Mouse (Mus musculus): ENCODE data around the gene Klhl21.

Gene Klhl21

DNA sequence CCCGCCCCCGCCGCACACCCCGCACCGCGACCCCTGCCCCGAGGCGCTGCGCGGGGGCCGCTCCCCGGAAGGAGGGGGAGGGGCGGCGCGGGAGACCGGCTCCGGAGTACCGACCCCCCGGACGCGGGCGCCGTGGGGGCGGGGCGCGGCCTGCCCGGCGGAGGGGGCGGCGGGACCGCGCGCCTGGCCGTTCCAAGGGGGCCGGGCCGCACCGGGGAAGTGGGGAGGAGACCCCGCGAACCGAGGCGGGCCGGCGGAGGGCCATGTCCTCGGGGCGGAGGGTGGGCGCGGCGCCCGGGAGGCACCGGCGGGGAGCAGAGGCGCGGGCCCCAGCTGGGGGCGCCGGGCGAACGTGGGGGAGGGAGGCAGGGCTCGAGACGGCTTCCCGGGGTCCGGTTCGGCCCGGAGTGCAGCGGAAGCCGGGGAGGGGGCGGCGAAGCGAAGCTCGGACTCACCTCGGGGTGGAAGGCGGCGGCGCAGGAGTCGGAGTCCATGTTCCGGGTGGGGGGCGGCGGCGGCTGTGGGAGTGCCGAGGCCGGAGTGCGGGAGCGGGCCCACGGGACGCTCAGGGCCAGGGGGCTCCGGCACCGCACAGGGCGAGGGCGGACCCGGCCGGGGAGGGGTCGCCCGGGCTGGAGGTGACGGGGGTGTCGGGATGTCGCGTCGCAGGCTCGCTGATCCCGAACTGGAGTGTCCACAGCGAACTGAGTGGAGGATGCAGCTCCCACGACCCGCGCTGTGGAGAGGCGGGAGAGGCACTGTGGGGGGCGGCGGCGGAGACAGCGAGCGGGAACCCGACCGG lies 13.0 kb upstream of the Klhl21 start:
- DNase-seq (ENCODE audit: low spot score), result no peak

- DNase-seq (ENCODE audit: low spot score), result peak; percentile 98
Measured at GRCm38 (mm10) chr4:151996173-151996950, 12.2 kb upstream of the Klhl21 start, which contains the start of gene Phf13. Phf13 (minus strand) TSS chr4:151996258.

- no peak for DNase-seq (ENCODE audit: low spot score)
Measured at GRCm38 (mm10) chr4:151996951-151997222, 11.7 kb upstream of the Klhl21 start.

- DNase-seq (ENCODE audit: low spot score), result no peak
Measured at GRCm38 (mm10) chr4:151997701-151998100, 10.9 kb upstream of the Klhl21 start.

DNA sequence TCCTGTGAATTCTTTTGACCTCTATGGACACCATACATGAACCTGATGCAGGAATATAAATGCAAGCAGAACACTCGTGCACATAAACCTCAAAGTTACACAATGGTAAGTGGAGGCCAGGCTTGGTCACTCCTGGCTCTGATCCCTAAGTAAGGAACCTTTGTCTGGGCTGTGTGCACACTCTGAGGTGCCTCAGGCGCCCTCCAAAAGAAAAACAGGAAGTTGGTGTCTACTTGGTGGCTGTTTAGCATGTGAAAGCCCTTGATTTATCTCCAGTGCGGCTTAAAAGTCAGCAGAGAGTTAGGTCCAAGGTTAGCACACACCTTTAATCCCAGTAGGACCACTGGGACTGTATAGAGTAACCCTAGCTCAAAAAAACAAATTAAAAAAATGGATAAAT lies 9.1 kb upstream of the Klhl21 start:
- no peak for DNase-seq (ENCODE audit: low spot score)

- DNase-seq (ENCODE audit: low spot score), result peak; percentile 54
Measured at GRCm38 (mm10) chr4:152000906-152001305, 7.7 kb upstream of the Klhl21 start.

DNA sequence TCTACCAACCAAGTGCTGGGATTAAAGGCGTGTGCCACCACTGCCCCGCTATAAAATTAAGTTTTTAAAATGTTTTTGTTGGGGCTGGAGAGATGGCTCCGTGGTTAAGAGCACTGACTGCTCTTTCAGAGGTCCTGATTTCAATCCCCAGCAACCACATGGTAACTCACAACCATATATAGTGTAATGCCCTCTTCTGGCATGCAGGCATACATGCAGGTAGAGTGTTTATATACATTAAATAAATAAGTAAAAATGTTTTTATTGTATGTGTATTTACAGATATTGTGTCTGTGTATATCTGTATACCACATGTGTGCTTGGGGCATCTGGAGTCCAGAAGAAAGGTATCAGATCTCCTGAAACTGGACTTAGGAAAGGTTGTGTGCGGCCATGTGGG lies 7.3 kb upstream of the Klhl21 start:
- DNase-seq (ENCODE audit: low spot score), result no peak

- DNase-seq (ENCODE audit: low spot score), result no peak
Measured at GRCm38 (mm10) chr4:152002063-152002462, 6.5 kb upstream of the Klhl21 start.

DNA sequence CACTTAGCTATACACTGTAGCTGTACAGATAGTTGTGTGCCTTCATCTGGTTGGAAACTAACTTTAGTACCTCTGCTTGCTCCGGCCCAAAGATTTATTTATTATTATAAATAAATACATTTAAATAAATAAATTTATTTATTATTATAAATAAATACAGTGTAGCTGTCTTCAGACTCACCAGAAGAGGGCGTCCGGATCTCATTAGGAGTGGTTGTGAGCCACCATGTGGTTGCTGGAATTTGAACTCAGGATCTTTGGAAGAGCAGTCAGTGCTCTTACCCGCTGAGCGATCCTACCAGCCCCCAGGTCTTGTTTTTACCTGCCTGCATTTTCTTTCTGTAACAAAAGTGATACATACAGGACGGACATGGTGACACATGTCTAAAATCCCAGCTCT lies 2.5 kb upstream of the Klhl21 start:
- DNase-seq (ENCODE audit: low spot score), result no peak

DNA sequence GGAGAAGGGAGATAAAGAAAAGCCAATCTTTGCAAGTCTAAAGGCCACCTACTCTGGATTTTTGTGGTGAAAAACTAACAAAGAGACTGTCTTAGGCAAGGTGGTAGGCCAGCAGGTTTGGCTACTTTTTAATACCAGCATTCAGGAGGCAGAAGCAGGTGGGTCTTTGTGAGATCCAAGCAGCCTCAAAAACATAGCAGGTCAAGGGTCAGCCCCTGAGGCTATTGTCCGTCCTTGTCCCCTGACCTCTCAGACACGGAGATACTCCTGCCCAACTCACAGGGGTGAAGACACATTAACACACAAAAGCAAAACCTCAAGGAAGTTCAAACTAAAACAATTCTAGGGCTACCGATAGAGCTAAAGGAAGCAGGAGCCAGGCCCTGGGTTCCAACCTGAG lies 1.8 kb upstream of the Klhl21 start:
- no peak for DNase-seq (ENCODE audit: low spot score)

GRCm38 (mm10) chr4:152007481-152008147 lies 989 bp upstream of the Klhl21 start:
- DNase-seq (ENCODE audit: low spot score), result peak; percentile 21

GRCm38 (mm10) chr4:152008148-152008500 lies 479 bp upstream of the Klhl21 start:
- DNase-seq (ENCODE audit: low spot score), result no peak

- peak; percentile 59 for DNase-seq (ENCODE audit: low spot score)
Measured at GRCm38 (mm10) chr4:152009076-152010051, 761 bp downstream of the Klhl21 start.

DNA sequence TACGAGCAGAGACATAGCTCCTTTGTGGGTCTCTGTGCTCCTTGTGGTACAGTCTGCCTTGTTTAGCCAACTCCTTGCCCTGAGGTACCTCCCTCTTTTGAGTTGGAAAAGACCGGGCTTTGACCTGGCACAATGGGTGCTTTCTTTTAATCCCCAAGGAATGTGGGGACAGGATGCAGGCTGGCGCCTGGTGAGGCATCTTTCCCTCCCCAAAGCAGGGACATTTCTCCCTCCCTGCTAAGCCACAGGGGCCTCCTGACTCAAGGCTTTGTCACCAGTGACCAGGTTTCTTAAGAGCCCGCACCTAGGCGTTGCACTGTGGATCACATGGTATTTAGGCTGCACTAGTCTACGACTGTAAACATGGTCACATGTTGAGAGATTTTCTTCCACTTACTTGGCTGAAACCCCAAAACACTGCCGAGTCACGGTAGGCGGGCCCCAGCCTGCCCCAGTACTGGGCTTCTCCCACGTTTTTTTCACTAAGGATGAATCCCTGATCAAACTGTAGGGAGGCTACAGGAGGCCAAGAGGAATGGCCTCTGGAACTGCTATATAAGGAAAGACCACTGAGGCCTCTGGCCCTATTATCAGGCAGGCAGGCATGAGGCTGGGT lies 1.6 kb downstream of the Klhl21 start:
- peak; percentile 91 for DNase-seq (ENCODE audit: low spot score)

GRCm38 (mm10) chr4:152010707-152011134 lies 2.1 kb downstream of the Klhl21 start:
- no peak for DNase-seq (ENCODE audit: low spot score)

DNA sequence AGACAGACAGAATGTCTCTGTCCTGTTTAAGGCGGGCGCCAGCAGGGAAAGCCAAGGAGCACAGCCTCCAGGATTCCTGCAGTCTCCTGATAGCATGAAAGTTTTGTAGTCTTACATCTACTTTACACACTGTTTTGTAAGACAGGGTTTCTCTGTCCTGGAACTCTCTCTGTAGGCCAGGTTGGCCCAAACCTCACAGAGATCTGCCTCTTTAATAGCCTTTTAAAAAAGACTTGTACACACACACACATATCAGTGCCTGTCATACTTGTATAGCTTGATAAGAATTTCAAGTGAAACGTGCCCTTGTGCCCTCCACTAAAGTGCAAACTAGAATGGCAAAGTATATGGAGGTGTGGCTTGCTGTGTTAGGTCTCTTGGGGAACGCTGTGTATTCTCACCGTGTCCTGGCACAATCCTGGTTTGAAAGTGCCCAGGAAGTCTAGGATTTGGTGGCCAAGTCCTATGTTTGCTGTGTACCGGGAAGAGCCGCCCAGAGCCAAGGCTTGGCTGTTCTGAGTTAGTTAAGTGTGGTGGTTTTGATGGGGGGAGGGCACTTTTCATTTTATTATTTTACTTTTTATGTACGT lies 2.7 kb downstream of the Klhl21 start:
- no peak for DNase-seq (ENCODE audit: low spot score)

DNA sequence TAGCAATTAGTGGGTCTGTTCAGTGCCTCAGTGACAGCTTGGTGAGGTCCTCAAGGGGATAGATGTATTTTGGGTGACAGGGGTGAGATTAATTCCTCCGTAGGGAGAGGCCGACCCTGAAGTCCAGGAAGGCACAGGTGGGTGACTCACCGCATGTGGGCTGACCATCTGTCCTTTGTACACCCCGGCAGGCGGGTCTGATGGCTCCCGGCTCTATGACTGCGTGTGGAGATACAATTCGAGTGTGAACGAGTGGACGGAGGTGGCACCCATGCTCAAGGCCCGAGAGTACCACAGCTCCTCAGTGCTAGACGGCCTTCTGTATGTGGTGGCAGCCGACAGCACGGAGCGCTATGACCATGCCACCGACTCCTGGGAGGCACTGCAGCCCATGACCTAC lies 3.5 kb downstream of the Klhl21 start:
- DNase-seq (ENCODE audit: low spot score), result no peak

DNA sequence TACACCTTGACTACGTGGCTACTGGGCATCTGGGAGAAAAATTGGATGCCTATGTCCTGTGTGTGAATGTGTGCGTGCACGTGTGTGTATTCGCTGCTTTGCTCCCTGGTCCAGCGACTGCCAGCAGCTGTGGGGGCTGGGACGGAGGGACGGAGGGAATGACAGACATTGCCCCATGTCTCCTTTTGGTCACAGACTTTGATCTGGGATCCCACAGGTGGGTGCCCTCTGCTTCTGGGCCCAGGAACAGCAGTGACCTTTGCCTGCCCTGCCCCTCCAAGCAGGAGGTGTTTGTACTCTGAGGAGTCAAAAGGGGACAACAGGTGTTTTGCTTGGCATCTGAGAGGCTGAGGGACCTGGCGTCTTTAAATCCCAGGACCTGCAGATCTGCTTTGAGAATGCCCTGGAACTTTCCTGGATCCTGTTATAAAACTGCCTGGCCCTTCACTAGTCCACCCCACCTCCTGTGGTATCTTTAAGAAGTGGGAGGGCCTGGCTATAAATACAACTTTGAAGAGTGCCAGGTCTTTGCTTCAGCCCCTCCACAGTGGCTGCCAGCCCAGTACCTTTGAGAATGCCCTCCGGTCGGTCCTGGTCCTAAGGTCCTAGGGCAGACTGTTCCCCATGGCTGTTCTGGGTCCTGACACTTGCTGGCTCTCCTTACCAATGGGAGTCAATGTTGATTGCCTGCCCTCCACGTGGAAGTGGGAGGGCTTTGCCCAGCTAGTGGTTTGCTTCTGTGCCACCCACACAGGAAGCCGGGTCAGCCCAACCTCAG lies 4.6 kb downstream of the Klhl21 start:
- no peak for DNase-seq (ENCODE audit: low spot score)

GRCm38 (mm10) chr4:152019073-152019472 lies 10.5 kb downstream of the Klhl21 start:
- DNase-seq (ENCODE audit: low spot score), result no peak

GRCm38 (mm10) chr4:152020024-152020423 lies 11.4 kb downstream of the Klhl21 start:
- no peak for DNase-seq (ENCODE audit: low spot score)

All from adipocyte (in vitro differentiated cells).